Mouse (Mus musculus): Measurements from ENCODE around the gene Zbtb6.

Zbtb6 gene

DNA sequence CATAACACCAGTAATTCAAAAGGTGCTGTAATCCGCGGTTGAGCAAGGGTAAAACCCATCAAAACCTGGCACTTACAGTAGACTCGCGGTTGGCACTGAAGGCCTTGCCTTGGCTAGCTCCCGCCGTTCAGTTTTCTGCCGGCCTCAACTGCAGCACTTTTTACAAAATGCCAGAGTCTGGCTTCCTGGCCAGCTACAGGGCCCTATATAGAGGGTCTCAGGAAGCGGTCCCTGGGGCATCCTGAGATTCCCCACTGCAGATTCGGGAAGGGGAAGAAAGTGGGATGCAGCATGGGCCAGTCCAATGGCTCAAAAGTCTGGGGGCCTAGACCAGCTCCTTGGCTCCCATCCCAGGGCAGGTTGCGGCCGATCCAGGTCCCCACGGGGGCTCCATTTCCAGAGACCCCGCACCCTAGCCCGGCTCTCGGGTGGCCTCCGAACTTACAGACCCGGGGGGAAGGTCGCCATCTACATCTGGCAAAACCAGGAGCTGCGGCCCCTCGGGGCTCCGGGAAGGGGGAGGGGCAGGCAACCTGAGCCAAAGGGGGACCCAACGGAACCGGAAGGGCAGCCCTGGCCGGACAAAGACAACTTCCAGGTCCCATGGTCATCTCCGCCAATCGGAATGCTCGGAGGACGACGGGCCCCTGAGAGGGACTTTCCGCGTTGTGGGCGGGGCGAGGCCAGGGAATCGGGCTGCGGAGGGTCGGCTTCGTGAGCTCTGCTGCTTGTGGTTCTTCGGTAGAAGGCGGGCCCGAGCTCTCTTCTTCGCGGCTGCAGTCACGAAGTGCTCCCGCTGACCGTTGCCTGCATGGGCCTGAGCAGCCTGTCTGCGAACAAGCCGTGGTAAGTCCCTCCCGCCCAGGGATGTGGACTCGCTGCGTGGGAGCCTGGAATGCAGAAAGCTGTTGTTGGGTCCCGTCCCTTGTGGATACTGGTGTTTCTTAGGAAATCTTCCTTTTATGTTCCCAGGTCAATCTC lies at the start of gene Zbtb6, which contains the start of the genes Zbtb26 and Rabgap1:
Gene Zbtb6, minus strand, starts transcription at position 561 of the 981 bp plus-strand sequence.
Gene Zbtb26, minus strand, starts transcription at position 525 of the 981 bp plus-strand sequence.
Gene Rabgap1, plus strand, starts transcription at position 669 of the 981 bp plus-strand sequence.
- DNase-seq (ENCODE audit: low spot score in 2 of 2), result peak; percentile 93 to 96

DNA sequence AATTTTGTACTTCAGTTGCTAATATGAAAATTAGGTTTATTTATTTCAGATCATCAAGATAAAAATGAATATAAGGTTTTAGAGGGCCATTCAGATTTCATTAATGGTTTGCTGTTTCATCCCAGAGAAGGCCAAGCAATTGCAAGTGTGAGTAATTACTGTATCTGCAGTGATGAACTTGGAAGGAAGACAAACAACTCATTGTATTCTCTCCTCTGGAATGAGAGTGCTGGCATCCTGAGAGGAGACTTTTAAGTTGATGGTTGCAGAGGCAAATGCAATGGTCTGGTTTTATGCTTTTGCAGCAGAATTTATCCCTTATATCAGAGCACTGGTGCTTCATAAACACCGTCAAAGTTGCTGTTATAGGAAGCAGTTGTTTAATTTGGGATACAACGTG lies 46.0 kb upstream of the Zbtb6 start:
- no peak for DNase-seq (ENCODE audit: low spot score in 2 of 2)

DNA sequence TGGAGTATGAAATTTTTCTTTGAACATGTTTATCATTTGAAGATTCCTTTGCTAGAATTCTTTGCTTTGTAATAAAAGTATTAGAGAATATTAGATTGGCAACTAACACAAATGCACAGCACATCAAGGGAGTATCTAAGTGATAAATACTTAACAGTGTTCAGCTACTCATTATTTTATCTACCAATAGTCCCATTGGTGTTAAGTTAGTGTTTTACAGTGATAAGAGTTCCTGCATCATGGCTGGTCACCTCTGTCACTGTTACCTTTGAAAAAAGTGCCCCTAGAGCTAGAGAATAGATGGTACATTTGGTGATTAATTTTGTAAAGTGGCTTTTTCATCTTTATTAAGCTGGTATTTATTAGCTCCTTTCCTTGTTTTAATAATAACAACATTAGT lies 43.4 kb upstream of the Zbtb6 start:
- DNase-seq (ENCODE audit: low spot score in 2 of 2), result no peak

DNA sequence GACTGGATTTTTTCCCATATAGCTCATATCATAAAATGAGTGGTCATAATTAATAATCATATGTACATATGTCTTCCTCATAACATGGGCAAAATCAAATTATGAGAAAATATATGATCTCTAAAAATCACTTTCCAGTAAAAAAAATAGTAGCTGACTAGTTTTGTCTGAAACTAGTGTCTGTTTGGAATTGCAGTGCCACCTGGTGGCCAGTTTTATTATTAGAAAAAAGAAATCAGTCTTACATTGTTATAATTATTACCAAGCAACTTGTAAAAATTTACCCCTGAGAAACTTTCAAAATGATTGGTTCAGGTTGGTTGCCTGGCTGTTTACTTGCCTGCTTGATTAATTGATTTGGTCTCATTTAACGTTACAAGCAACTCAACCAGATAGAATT lies 42.4 kb upstream of the Zbtb6 start:
- peak; percentile 21 to 67 for DNase-seq (ENCODE audit: low spot score in 2 of 2)

DNA sequence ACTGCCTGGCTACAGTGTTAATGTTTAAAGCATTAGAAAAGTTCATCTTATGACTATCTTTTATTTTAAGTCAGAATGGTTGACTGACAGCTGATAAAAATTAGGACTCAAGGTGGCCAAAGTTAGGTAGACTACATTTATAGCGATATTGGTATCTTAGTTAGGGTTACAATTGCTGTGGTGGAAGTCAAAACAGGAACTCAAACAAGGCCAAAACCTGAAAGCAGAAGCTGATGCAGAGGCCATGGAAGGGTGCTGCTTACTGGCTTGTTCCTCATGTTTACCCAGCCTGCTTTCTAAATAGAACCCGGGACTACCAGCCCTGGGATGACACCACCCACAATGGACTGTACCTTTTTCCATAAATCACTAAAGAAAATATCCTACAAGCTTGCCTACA lies 41.2 kb upstream of the Zbtb6 start:
- DNase-seq (ENCODE audit: low spot score in 2 of 2), result no peak

DNA sequence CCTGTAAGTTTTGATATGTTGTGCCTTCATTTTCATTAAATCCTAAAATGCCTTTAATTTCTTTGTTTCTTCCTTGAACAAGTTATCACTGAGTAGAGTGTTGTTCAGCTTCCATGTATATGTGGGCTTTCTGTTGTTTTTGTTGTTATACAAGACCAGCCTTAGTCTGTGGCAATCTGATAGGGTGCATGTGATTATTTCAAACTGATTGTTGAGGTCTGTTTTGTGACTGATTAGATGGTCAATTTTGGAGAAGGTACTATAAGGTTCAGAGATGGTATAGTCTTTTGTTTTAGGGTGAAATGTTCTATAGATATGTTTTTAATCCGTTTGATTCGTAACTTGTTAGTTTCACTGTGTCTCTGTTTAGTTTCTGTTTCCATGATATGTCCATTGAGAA lies 37.1 kb upstream of the Zbtb6 start:
- no peak for DNase-seq (ENCODE audit: low spot score in 2 of 2)

DNA sequence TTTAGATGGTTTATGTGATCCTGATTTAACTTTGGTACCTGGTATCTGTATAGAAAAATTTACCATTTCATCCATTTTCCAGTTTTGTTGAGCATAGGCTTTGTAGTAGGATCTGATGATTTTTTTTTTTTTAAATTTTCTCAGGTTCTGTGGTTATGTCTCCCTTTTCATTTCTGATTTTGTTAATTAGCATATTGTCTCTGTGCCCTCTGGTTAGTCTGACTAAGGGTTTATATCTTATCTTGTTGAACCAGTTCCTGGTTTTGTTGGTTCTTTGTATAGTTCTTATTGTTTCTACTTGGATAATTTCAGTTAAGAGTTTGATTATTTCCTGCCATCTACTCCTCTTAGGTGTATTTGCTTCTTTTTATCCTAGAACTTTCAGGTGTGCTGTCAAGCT lies 36.6 kb upstream of the Zbtb6 start:
- DNase-seq (ENCODE audit: low spot score in 2 of 2), result no peak

DNA sequence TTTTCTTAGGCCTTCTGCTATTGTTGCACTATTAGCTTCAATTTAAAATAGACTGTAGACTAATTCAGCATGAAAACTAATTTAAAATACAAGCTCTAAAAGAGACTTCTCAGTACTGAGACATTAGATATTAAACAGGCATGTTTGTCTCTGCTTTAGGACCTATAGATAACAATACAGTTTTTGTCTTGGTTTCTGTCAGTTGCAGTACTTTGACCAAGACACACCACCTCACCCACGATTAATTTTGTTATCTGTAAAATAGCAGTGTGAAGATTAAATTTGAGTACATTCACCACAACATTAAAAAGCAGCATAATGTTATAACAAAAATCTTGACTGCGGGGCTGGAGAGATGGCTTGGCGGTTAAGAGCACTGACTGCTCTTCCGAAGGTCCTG lies 23.3 kb upstream of the Zbtb6 start:
- no peak for DNase-seq (ENCODE audit: low spot score in 2 of 2)

DNA sequence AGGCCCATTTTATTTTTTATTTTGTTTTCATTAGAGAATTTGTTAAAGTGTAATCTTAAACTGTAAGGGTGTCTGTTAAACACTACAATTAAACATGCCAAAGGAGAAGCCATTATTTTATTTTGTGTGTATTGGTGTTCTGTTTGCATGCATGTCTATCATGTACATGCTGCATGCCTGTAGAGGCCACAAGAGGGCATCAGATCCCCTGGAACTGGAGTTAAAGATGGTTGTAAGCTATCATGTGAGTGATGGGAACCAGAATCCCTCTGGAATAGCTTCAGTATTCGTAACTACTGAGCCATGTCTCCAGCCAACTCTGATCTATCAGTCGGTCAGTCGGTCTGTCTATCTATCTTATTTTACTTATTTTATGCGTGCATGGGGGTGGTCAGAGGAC lies 17.7 kb upstream of the Zbtb6 start:
- no peak for DNase-seq (ENCODE audit: low spot score in 2 of 2)

DNA sequence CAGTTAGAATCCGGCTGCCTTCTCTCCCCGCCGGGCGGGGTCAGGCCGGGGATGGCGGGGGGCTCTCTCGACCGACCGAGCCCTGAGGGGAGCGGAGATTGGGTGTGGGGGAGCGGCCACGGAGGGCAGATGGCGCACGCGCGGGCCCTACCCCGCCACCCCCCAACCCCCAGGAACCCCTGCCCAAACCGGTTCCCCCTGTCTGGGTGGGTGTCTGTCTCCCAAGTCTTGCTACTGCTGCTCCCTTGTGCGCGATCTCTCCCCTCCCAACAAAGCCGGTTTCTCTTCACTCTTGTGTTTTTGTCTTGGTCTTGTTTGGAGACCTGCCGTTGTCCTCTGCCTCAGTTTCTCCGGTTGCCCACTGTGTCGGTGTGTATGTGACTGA lies 9.4 kb upstream of the Zbtb6 start:
- no peak for DNase-seq (ENCODE audit: low spot score in 2 of 2)

DNA sequence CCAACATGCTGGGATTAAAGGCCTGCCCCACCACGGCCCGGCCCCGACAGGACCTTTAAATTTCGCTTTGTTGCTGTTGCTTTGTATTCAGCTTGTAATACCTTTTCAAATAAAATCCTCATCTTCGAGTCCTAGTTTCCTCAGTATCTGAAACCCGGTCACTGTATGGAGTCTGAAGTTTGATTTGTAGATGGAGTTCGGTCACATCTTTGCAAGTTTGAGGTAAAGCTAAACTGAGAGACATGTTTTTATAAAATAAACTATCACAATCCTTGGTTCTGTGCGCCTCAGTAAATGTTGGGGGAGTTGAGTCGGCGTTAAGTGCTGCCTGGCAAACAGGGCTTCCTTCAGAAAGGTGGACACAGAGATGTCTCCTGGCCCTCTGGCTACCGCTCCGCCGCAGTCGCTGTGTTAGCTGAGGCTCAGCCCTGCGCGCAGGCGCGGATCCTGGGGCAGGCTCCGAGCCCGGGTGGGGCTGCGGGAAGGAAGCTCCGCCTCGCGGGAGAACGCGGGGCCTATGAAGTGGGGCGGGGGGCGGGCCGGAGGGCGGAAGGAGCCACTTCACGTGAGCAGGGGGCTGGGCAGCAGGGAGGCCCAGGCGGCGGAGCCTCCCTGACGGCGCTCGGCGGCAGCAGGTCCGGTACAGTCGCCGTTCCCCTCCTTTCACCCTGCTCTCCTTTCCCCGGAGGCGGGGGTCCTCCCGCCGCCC lies 8.8 kb upstream of the Zbtb6 start:
- peak; percentile 93 to 96 for DNase-seq (ENCODE audit: low spot score in 2 of 2)

DNA sequence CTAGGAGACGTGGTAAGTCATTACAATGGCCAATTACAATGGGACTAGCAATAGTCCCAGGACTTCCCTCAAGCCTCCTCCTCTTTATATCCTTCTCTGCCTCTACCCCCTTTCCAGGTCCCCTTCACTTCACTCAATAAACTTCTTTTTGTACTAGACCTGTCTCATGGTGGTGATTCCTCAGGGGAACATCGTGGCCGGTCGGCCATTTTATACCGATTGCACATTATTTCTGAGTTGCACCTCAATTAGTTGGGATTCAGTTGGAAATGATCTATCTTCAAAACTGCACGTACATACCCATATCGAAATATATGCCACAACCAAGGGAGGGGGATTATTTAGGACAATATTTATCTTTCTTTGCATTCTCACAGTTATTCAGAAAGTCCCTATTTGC lies 11.4 kb downstream of the Zbtb6 start:
- DNase-seq (ENCODE audit: low spot score in 2 of 2), result no peak

DNA sequence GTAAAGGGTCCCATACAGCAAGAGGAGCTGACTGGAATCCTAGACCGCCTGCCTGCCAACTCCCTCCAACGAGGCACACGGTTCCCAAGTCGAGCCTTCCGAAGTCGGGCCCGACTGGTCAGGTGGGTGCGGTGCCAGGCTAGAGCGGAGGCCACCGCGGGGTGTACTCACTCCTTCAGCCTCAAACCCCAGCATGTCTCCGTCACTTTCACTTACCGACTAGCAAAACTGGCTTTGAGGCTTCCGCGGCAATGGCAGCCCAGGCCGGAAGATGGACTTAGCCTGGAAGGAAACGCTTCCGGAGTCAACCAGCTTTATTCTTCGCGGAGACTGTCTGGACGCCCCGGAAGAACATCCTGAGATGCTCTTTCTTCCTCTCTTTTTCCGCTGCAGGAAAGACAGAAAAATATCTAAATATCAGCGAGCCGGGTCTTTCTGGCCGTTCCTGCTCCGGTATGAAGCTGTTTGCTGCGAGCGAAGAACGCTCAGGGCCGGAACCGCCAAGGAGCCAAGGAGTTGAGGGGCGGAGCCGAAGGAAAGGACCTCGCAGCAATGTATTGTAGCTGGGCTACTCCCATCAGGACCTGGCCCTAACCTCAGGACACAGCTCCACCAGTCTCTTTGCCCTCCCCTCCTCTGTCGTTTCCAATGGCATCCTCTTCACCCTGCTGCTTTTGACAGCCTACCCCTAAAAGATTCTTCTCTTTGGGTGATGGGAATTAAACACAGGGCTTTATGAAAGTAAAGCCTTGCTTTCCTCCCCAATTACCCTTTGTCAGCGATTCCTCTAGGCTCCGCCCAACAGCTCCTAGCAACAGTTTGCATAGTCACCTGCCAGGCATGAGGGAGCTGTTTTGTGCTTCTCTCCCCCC lies 12.1 kb downstream of the Zbtb6 start:
- peak; percentile 74 to 84 for DNase-seq (ENCODE audit: low spot score in 2 of 2)

DNA sequence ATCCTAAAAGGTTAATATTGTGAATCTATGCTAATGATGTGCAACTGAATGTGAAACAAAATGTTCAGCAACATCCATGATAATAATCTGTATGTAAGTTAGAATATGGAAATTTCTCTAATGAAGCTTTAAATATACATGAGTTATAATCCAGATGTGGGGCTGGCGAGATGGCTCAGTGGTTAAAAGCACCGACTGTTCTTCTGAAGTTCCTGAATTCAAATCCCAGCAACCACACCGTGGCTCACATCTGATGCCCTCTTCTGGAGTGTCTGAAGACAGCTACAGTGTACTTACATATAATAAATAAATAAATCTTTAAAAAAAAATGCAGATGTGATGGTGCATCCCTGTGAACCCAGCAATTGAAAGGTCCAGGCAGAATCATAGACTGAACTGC lies 19.3 kb downstream of the Zbtb6 start:
- no peak for DNase-seq (ENCODE audit: low spot score in 2 of 2)

DNA sequence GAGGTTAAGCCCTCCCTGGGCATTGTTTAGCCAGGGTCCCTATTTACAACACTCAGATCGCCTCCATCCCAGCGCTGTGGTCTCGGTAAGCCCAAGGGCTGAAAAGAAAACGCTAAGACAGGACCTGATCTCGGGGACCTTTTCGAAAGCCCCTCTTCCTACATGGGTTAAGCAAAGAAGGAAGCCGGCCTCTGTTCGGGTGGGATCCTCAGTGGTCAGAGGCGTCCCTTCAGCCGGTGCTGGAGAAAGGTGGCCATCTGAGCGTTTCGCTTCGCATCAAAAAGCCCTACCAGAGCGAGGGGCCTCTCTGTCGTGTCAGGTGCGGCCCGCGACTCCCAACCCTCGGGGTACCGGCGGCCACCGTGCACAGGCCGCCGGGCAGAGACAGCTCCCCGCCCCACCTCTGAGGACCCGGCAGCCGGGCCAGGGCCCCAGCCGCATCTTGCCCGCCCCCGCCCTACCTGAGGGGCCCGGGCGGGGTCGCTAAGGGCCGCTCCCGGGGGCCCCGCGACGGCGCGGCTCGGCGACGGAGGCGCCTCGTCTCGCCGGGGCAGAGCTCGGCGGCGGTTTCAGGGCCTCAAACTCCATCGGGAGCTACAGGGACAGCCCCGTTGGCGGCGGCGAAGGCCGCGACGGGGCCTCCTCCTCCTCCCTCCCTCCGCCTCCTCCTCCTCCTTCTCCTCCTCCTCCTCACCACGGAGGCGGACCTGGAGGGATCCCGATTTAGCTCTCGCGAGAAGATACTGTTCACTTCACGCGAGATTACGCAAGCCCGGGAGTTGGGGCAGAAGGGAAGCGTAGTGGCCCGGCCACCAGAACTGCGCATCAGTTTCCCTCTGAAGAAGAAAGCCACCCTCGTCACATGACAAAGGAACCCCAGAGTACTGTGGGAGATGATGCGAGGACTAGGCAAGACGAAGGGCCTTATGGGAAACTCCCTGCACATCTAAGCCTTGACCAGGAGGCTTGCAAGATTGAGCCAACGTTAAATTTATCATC lies 20.4 kb downstream of the Zbtb6 start, which contains the start of gene Rc3h2:
Gene Rc3h2, minus strand, starts transcription at position 598 of the 999 bp plus-strand sequence.
- peak; percentile 94 to 95 for DNase-seq (ENCODE audit: low spot score in 2 of 2)

DNA sequence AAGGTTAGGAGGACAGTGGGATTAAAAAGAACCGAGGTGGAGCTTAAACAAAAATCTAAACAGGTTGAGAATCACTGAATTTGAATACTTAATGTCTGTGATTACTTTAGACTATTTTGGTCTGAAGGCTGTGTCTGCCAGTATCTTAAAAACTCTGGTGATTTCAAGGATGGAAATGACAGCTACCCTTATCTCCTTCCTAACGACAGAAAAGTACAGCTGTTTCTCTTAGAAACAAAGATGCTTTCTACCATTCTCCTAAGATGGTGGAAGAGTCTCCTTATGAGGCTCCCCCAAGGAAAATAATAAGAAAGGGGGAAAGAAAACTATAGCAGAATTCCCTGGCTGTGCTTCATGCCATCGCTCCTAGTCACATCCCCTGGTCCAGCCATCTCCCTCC lies 21.1 kb downstream of the Zbtb6 start:
- no peak for DNase-seq (ENCODE audit: low spot score in 2 of 2)

DNA sequence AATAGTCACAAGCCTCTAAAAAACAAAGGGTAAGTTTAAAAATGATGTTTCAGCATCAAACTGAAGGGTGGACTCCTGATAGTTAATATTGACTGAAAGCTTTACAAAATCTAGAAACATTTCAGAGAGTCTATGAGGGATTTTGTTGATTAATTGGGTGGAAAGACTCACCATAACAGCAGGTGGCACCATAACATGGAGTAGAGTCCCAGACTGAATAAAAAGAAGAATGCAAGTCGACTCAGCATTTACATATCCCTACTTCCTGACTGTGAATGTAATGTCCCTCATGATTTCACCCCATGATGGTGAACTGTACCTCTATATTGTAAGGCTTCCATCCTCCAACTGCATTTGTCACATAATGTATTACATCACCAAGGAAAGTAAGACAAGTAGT lies 47.4 kb downstream of the Zbtb6 start:
- DNase-seq (ENCODE audit: low spot score in 2 of 2), result no peak

DNA sequence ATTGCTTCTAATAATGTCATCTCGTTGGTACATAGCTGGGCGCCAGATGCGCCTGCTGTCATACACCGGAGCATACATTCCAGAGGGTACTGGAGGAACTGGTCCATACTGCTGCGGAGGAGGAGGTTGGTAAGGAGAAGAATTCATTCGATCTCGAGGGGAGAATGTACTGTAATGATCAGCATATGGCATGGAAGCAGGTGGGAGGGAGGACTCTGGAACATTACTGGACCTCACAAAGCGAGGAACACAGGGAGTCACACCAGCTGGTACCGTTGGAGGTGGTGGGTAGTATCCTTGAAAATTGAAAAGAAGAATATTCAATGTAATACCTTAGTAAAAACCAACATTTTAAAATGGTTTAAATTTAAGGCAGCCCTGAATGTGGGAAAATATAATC lies 60.0 kb downstream of the Zbtb6 start:
- no peak for DNase-seq (ENCODE audit: low spot score in 2 of 2)

DNA sequence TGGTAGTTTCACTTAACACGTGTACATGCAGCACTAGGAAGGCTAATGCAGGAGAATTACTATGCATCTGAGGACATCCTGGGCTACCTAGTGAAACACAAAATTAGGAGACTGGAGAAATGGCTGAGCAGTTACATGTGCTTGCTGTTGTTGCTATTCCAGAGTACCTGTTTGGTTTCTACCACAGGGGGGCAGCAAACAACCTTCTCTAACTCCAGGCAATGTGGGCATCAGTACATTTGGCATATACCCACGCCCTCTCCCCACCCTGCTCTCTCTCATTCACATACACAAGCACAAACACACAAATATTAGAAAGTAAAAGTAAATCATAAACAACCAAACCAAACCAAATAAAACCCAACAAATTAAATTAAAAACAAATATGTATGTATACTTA lies 62.8 kb downstream of the Zbtb6 start:
- peak; percentile 60 to 78 for DNase-seq (ENCODE audit: low spot score in 2 of 2)

DNA sequence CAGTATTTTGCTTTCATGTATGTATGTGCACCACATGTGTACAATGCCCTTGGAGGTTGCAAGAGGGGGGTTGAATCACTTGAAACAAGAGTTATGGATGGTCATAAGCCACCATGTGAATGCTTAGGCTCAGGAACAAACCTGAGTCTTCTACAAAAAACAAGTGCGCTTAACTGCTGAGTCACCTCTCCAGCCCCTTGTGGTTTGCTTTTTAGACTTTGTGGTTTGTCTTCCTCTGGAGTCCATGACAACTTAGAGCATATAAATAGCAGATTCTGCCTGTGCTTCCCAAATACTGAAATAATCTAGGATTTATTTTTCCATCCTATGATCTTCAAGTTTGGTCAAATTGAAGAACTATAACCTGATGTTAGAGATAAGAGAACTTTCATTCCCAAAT lies 67.0 kb downstream of the Zbtb6 start:
- DNase-seq (ENCODE audit: low spot score in 2 of 2), result no peak

All from spleen, postnatal 4 days (tissue).